Mouse (Mus musculus): Measurements from ENCODE around the gene Polr1c. TPM values are rescaled to one million over a fixed set of nuclear protein-coding genes. Genes with fewer than 3 reads are reported as not detected.
A peak's percentile ranks its signal among the peaks of the same experiment; 100 is the strongest.

Polr1c gene
- polyA plus RNA-seq, 1 experiment from 2014 or later, result 46.8 TPM

DNA sequence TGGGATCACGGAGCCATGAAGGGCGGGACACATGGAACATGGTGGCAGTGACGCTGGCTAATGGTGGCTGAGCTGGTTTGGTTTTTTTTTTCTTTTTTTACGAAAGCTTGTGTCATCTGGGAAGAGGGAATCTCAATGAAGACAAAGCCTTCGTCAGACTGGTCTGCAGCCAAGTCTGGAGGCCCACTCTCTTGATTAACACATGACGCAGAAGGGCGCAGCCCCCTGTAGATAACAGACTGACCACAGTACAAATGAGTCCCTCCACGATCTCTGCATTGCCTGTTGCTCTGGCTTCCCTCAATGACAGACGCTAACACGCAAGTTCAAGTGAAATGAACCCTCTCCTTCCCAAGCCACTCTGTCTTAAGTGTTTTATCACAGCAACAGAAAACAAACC, 27.7 kb upstream of the Polr1c start:
- Histone ChIP-seq H3K9me3 (no peaks in the 10 kb centered on the region), H3K4me1 (peaks cover 65% of the 10 kb centered on the region), H3K4me2 (no peak overlapping the region), H3K27me3 (replicated peaks) (no peaks in the 10 kb centered on the region), H3K27ac (replicated peaks) (no peak overlapping the region), H3K4me3 (no peak overlapping the region), H3K9ac (no peak overlapping the region), H3K36me3 (peaks cover 80% of the 10 kb centered on the region)
- 54% methylated on average over 10 of the region's 10 CpGs for WGBS
- no peak for ATAC-seq (ENCODE audit: extremely low read depth, insufficient number of reproducible peaks, low FRiP score, low TSS enrichment)

DNA sequence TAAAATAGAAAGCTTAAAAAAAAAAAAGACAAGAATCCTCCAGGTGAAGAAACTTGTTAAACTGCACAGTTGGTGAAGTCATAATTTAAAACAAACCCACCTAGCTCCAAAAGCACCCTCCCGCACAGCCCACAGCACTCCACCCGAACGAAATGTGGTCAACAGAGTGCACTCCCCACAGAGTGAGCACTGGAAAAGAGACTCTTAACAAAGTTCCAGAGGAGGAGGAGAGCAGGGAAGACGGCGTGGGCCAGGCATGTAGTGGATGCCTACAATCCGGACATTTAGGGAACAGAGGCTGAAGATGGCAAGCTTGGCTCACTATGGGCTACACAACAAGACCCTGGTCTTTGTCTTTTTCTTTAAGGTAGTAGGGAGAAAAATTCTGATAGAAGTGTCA, 27.2 kb upstream of the Polr1c start:
- no peak overlapping the region for H3K4me3 ChIP-seq
- H3K9ac ChIP-seq, result no peak overlapping the region
- H3K4me1 ChIP-seq, result peaks cover 64% of the 10 kb centered on the region
- no peaks in the 10 kb centered on the region for H3K9me3 ChIP-seq
- peaks cover 80% of the 10 kb centered on the region for H3K36me3 ChIP-seq
- H3K4me2 ChIP-seq, result no peak overlapping the region
- no peak for ATAC-seq (ENCODE audit: extremely low read depth, insufficient number of reproducible peaks, low FRiP score, low TSS enrichment)
- WGBS, result 87% methylated on average over 6 of the region's 6 CpGs
- H3K27me3 ChIP-seq (replicated peaks), result no peaks in the 10 kb centered on the region
- no peak overlapping the region for H3K27ac ChIP-seq (replicated peaks)

DNA sequence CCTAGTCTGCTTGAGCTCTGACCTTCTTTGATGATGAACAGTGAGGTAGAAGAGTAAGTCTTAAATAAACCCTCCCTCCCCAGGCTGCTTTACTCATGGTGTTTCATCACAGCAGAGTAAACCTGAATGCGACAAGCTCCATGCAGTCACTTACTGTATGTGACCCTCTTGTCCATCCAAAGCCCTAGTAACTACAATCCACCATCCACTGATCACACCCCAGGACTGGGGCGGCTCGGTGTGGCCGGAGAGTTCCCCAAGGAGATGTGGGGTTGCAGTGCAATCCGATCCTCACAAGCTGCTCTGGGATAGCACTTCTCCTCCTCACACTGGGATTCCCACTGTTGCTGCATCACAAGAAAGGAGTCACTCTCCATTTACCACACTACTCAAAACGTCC, 26.6 kb upstream of the Polr1c start:
- 74% methylated on average over 6 of the region's 6 CpGs for WGBS
- Histone ChIP-seq H3K9me3 (no peaks in the 10 kb centered on the region), H3K27ac (replicated peaks) (peak overlapping the region; percentile 75), H3K4me2 (no peak overlapping the region), H3K4me3 (no peak overlapping the region), H3K4me1 (peaks cover 70% of the 10 kb centered on the region), H3K9ac (peak overlapping the region; percentile 62), H3K27me3 (replicated peaks) (no peaks in the 10 kb centered on the region), H3K36me3 (peaks cover 80% of the 10 kb centered on the region)
- no peak for ATAC-seq (ENCODE audit: extremely low read depth, insufficient number of reproducible peaks, low FRiP score, low TSS enrichment)

DNA sequence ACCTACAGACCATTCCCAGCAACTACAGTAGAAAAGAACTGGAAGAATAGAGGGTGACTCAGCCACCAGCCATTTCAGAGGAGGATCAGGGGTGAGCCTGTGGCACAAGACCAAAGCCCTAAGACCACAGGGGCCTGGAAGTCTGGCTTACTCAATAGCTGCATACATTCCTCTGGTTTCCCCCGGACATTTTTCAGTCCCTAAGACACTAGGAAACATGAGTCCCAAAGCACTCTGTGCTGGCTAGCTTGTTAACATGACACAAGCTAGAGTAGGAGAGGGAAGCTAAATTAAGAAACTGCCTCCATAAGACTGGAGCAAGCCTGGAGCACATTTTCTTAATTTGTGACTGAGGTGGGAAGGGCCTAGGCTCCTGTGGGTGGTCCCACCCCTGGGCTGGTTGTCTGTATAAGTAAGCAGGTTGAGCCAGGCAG, 26.0 kb upstream of the Polr1c start:
- peaks cover 77% of the 10 kb centered on the region for H3K36me3 ChIP-seq
- H3K4me1 ChIP-seq, result peaks cover 76% of the 10 kb centered on the region
- no peak for ATAC-seq (ENCODE audit: extremely low read depth, insufficient number of reproducible peaks, low FRiP score, low TSS enrichment)
- no peak overlapping the region for H3K4me3 ChIP-seq
- H3K9ac ChIP-seq, result peak overlapping the region; percentile 62
- no peak overlapping the region for H3K4me2 ChIP-seq
- H3K27me3 ChIP-seq (replicated peaks), result no peaks in the 10 kb centered on the region
- 64% methylated on average over 1 of the region's 1 CpGs for WGBS
- no peaks in the 10 kb centered on the region for H3K9me3 ChIP-seq
- H3K27ac ChIP-seq (replicated peaks), result peak overlapping the region; percentile 75

DNA sequence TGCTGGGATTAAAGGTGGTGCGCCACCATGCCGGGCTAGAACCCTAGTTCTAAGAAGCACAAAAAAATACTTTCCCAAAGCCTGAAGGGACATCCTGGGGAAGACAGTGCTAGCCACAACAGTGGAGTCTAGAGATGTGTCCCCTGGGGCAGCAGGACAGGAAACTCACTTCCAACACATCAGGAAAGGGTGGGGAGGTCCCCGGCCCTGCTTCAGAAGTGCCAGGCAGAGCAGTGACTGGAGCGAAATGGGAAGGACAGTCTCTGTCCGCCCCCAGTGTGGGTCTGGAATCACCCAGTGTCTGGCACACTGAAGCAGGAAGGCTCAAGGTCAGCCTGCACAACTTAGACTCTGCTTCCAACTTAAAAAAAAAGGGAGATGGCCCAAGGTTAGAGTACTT, 24.8 kb upstream of the Polr1c start:
- ATAC-seq (ENCODE audit: extremely low read depth, insufficient number of reproducible peaks, low FRiP score, low TSS enrichment), result no peak
- 0 out of 2 replicates have a peak overlapping the region, but pooled peaks have one; percentile 14 for H3K9ac ChIP-seq
- H3K27ac ChIP-seq (replicated peaks), result no peak overlapping the region
- WGBS, result 75% methylated on average over 5 of the region's 5 CpGs
- no peak overlapping the region for H3K4me3 ChIP-seq
- peaks cover 76% of the 10 kb centered on the region for H3K4me1 ChIP-seq
- peaks cover 71% of the 10 kb centered on the region for H3K36me3 ChIP-seq
- no peaks in the 10 kb centered on the region for H3K27me3 ChIP-seq (replicated peaks)
- no peak overlapping the region for H3K4me2 ChIP-seq
- H3K9me3 ChIP-seq, result no peaks in the 10 kb centered on the region

DNA sequence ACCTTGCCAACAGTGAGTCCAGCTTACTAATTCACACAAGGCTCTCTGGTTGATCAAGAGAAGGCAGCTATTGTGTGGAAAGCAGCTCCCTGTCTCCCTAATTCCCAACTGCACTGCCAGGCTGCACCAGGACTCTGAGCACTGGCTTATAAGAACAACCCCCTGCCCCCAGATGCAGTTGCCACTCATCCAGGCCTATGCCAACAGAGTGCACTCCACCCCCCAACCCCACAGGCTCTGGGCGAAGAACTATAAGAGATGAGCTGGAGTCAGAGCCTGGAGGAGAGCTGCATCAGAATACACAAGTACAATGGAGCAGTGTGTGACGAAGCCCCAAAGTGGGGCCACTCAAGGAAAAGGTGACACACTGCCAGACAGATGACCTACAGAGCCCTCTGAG, 24.2 kb upstream of the Polr1c start:
- peaks cover 72% of the 10 kb centered on the region for H3K4me1 ChIP-seq
- WGBS, result 79% methylated on average over 2 of the region's 2 CpGs

DNA sequence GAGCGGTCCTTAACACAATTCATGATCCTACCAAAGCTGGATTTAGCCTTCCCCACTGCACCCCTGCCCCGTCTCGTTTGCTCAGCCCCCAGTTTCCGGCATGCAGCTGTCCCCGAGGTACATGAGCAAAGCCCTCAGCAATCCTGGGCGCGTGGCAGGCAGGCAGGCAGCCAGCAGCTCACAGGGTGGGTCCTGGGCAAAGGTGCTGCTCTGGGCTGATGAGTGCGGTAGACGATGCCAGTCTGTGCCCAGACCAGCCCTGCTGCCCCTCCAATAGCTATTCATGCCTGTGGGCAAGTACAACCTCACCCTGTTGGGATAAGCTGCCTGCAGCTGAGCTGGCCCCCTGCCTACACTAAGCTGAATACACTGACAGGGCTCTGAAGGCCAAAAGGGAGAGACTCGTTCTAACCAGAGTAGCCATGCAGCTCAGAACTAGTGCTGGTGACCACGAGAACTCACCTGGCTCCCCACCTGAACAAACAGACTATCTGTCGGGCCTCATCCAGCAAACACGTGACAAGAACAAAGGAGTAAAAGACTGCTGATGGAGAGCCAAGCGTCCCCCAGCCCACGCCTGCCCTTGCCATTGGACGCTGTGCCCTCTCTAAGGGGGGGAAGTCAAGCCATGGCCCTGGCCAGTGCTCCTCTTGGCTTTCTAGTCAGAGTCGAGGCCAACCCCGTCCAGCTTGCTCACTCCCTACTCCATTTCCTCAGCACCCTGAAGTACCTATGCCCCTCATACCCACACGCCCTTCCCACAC, 22.1 kb upstream of the Polr1c start:
- Histone ChIP-seq H3K36me3 (peaks cover 76% of the 10 kb centered on the region), H3K9me3 (no peaks in the 10 kb centered on the region), H3K4me2 (no peak overlapping the region), H3K9ac (peak overlapping the region; percentile 28), H3K4me3 (no peak overlapping the region), H3K27me3 (replicated peaks) (no peaks in the 10 kb centered on the region), H3K4me1 (peaks cover 66% of the 10 kb centered on the region), H3K27ac (replicated peaks) (no peak overlapping the region)
- WGBS, result 83% methylated on average over 19 of the region's 19 CpGs
- ATAC-seq (ENCODE audit: extremely low read depth, insufficient number of reproducible peaks, low FRiP score, low TSS enrichment), result no peak

More for the DNA sequence above, 24.2 kb upstream of the Polr1c start:
- no peak for ATAC-seq (ENCODE audit: extremely low read depth, insufficient number of reproducible peaks, low FRiP score, low TSS enrichment)
- Histone ChIP-seq H3K9ac (no peak overlapping the region), H3K27me3 (replicated peaks) (no peaks in the 10 kb centered on the region), H3K9me3 (no peaks in the 10 kb centered on the region), H3K4me2 (no peak overlapping the region), H3K36me3 (peaks cover 70% of the 10 kb centered on the region), H3K27ac (replicated peaks) (no peak overlapping the region), H3K4me3 (no peak overlapping the region)

DNA sequence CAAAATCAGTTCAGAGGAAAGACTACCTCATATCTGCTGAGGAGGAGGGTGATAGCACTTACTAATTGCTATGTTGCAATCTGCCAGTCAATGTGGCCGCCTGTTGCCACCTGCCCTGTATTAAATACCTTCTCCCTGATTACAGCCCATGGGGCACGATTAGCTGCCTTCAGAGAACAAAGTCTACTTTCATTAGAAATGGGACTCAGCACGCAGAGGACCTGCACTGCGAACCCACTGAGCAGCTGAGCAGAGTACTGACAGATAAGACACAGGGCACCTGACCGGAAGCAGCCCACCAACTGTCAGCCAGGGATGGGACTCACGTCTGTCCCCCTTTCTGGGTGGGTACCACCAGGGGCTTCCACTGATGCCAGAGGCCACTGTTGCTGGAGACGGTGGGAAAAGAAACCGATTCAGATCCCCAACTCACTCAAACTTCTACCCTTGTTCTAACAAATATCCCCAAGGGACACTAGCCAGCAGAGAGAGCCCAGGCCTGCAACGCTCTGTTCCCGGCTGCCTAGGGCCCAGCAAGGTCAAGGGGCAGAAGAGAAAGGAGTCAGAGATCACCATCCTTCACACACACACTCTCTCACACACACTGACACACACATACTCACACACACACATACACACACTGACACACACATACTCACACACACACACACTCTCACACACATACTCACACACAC, 20.3 kb upstream of the Polr1c start:
- H3K4me1 ChIP-seq, result peaks cover 48% of the 10 kb centered on the region
- H3K4me3 ChIP-seq, result no peak overlapping the region
- H3K4me2 ChIP-seq, result no peak overlapping the region
- ATAC-seq (ENCODE audit: extremely low read depth, insufficient number of reproducible peaks, low FRiP score, low TSS enrichment), result no peak
- no peaks in the 10 kb centered on the region for H3K27me3 ChIP-seq (replicated peaks)
- WGBS, result 60% methylated on average over 10 of the region's 10 CpGs
- H3K9me3 ChIP-seq, result no peaks in the 10 kb centered on the region
- no peak overlapping the region for H3K27ac ChIP-seq (replicated peaks)
- peaks cover 81% of the 10 kb centered on the region for H3K36me3 ChIP-seq
- no peak overlapping the region; the same call in 1 of the 2 replicates for H3K9ac ChIP-seq

DNA sequence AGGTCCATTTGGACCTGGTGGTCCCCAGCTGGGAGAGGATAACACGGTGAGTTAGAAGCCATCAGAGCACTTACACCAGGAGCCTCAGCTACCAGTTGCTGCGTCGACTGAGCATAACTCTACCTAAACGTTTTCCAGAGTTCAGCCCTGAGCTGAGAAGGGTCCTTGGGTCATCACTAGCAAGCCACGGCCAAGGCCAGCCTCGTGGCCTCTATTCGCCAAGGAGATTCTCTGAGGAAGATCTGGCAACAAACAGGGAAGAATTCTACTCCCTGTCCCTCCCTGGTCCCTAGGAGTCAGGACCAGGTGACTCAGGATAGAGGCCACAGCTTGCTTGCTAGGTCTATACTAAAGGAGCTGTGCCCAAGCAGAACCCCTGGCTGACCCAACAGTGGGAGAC, 19.7 kb upstream of the Polr1c start:
- Histone ChIP-seq H3K9ac (peak overlapping the region; percentile 3; the same call in 1 of the 2 replicates), H3K4me3 (no peak overlapping the region), H3K36me3 (peaks cover 83% of the 10 kb centered on the region)

DNA sequence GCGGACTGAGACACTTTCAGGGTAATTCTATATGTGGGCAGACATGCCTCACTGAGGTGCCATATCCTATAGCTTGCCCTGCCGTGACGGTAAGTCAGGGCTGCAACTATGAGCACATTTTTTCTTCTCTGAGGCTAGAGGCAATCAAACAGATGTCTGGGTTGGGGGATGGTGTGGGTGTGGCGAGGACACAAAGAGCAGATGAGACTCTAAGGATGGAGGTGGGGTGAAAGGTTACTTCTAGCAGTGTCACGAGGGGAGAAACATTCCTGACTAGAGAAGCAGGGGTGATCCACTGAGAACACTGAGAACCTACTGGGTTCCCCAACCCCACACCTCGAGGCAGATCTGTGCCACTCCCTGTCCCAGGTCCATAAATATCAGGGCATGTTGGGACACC, 19.1 kb upstream of the Polr1c start:
- H3K27ac ChIP-seq (replicated peaks), result no peak overlapping the region
- H3K36me3 ChIP-seq, result peaks cover 86% of the 10 kb centered on the region
- 67% methylated on average over 6 of the region's 6 CpGs for WGBS
- no peak for ATAC-seq (ENCODE audit: extremely low read depth, insufficient number of reproducible peaks, low FRiP score, low TSS enrichment)
- no peaks in the 10 kb centered on the region for H3K9me3 ChIP-seq
- no peak overlapping the region for H3K4me2 ChIP-seq
- no peak overlapping the region for H3K4me3 ChIP-seq
- peak overlapping the region; percentile 33; the same call in 1 of the 2 replicates for H3K9ac ChIP-seq
- H3K4me1 ChIP-seq, result peaks cover 37% of the 10 kb centered on the region
- H3K27me3 ChIP-seq (replicated peaks), result no peaks in the 10 kb centered on the region

More for the DNA sequence above, 19.7 kb upstream of the Polr1c start:
- Histone ChIP-seq H3K9me3 (no peaks in the 10 kb centered on the region), H3K27ac (replicated peaks) (no peak overlapping the region), H3K4me1 (peaks cover 41% of the 10 kb centered on the region), H3K27me3 (replicated peaks) (no peaks in the 10 kb centered on the region), H3K4me2 (no peak overlapping the region)
- 74% methylated on average over 7 of the region's 7 CpGs for WGBS
- ATAC-seq (ENCODE audit: extremely low read depth, insufficient number of reproducible peaks, low FRiP score, low TSS enrichment), result no peak

DNA sequence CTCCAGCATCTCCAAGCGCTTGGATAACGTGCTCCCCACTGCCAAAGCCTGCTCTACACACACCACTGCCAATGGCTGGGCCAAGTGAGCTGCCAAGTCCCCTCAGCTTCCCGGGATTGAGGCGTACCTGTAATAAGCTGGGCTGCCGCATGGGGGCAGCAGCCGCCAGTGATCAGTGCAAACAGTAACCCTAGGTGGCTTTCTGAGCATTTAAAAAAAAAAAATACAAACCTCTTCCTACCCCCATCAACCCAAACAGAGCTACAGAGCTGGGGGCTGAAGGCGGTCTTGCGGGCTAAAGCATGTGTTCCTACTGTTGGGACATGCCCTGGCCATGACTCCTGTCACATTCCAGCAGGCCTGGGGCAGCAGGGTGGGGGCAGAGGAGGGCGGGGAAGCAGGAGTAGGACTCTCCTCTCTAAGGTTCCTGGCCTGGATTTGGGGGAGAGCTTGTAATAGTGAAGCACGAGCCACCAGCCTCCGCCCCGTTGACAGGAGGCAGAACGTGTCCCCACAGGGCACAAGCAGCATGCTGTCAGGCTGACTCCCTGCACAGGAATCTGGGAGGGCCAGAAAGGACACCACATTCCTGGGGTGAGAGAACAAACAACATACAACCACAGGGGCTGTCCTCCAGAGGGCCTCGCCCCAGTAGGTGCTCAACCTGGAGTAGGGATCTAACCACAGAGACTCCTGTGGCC, 18.2 kb upstream of the Polr1c start:
- Histone ChIP-seq H3K27ac (replicated peaks) (0 out of 2 replicates have a peak overlapping the region, but pooled peaks have one; percentile 24), H3K4me2 (no peak overlapping the region), H3K36me3 (peaks cover 86% of the 10 kb centered on the region), H3K4me3 (no peak overlapping the region), H3K9ac (0 out of 2 replicates have a peak overlapping the region, but pooled peaks have one; percentile 15), H3K4me1 (peaks cover 32% of the 10 kb centered on the region), H3K9me3 (no peaks in the 10 kb centered on the region), H3K27me3 (replicated peaks) (no peaks in the 10 kb centered on the region)
- no peak for ATAC-seq (ENCODE audit: extremely low read depth, insufficient number of reproducible peaks, low FRiP score, low TSS enrichment)
- 25% methylated on average over 14 of the region's 14 CpGs for WGBS

All from heart, embryonic 13.5 days (tissue).